Mouse (Mus musculus) heart, embryonic 10.5 days (tissue): ENCODE data around the gene Tspan15. TPM values are rescaled to one million over a fixed set of nuclear protein-coding genes. Genes with fewer than 3 reads are reported as not detected.

Source experiments
- DNase-seq: peaks from one replicate; pipeline ENCODE4 v3.0.0-alpha.2; 2017; ENCODE audit warnings: low spot score
- H3K27ac ChIP-seq: fragments of 300-500 bp; sonication (generic); 2 replicates; pipeline ENCODE4 v1.5.1; 2016; ENCODE audit warnings: mild to moderate bottlenecking
- H3K27me3 ChIP-seq: fragments of 300-500 bp; sonication (generic); 2 replicates; pipeline ENCODE4 v1.6.1; 2016; ENCODE audit warnings: mild to moderate bottlenecking; ENCODE audit not compliant: poor library complexity, insufficient read depth, severe bottlenecking
- H3K36me3 ChIP-seq: fragments of 300-500 bp; sonication (generic); 2 replicates; pipeline ENCODE4 v1.6.1; 2016; ENCODE audit warnings: mild to moderate bottlenecking, moderate library complexity
- H3K4me1 ChIP-seq: fragments of 300-500 bp; sonication (generic); 2 replicates; pipeline ENCODE4 v1.6.1; 2016; ENCODE audit warnings: mild to moderate bottlenecking
- H3K4me3 ChIP-seq: fragments of 300-500 bp; sonication (generic); 2 replicates; pipeline ENCODE4 v1.5.1; 2016; ENCODE audit warnings: mild to moderate bottlenecking, moderate library complexity
- H3K9me3 ChIP-seq: fragments of 300-500 bp; sonication (generic); 2 replicates; pipeline ENCODE4 v1.6.1; 2016; ENCODE audit warnings: mild to moderate bottlenecking, moderate library complexity
- WGBS: fragments of 180-500 bp; shearing (Covaris S2); methylation state at CpG from one replicate; pipeline ENCODE4 v1.1.7; 2016; 5-methylcytosine and 5-hydroxymethylcytosine counted together
- polyA plus RNA-seq: library from polyadenylated mRNA; unstranded; fragments of >200 nt; fragmentation: Nextera tagmentation; extraction: Ambion mirVana; gene quantifications from 2 replicates; pipeline ENCODE4 v1.2.1, GENCODE M21; 2016

The Tspan15 gene
- polyA plus RNA-seq, 1 experiment from 2014 or later = 13.9 TPM

DNA sequence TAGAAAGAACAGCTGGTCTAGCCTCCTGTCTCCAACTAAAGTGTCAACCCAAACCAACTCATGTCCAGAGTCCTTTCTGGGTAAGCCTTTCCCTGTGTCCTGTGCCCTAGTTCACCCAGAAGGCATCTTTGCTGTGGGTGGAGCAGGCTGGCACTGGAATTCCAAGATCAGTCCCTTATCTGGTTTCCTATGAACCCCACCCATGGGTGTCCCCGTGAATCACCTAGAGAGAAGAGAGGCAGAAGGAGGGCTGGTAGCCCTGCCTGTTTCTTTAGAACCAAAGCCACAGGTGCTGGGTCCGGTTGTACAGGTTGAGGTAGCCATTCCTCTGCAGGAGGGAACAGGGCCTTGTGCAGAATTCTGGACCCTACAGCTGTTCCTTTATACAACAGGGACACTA, 9.4 kb downstream of the Tspan15 start:
- no peak overlapping the region for H3K27ac ChIP-seq
- H3K4me3 ChIP-seq = no peak overlapping the region
- DNase-seq = no peak
- peaks cover 21% of the 10 kb centered on the region for H3K4me1 ChIP-seq
- no peaks in the 10 kb centered on the region for H3K36me3 ChIP-seq
- H3K9me3 ChIP-seq = no peaks in the 10 kb centered on the region
- WGBS = 76% methylated on average over 2 of the region's 2 CpGs
- H3K27me3 ChIP-seq = no peaks in the 10 kb centered on the region

DNA sequence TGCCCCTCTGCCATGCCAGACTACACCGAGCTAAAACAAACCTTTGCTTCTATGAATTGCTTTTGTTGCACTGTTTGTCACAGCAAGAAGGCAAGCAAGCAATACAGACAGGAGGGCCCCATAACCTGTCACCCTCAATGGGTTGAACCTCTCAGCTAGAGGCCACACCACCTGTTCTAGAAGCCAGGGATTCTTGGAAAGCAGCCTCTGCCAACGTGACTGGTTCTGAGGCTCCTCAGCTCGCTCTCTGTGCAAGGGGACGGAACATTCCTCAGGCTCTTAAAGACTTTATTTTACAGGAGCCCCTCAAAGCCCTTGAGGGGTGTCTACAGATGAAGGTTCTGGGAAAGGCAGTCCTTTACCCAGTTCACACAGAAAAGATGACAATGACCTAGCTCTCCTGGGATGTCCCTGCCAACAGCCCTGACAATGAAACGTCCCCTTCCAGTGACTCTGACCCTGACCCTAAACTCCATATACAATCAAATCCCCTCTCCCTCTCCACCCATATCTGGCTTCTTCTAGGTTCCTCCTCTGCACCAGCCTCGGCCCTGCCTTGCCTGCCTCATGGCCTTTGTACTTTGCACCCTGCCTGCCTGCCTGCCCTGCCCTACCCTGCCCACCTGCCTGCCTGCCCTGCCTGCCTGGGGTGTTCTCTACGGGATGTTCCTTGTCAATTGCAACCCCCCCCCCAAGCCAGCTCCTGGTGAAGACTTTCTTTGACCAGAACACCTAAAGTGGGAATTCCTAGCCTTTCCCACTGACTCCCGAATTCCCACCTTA, 10.1 kb downstream of the Tspan15 start:
- no peaks in the 10 kb centered on the region for H3K27me3 ChIP-seq
- WGBS = 71% methylated on average over 8 of the region's 8 CpGs
- no peak overlapping the region for H3K4me3 ChIP-seq
- H3K9me3 ChIP-seq = no peaks in the 10 kb centered on the region
- H3K27ac ChIP-seq = no peak overlapping the region
- DNase-seq = no peak
- H3K36me3 ChIP-seq = no peaks in the 10 kb centered on the region
- H3K4me1 ChIP-seq = peaks cover 24% of the 10 kb centered on the region

DNA sequence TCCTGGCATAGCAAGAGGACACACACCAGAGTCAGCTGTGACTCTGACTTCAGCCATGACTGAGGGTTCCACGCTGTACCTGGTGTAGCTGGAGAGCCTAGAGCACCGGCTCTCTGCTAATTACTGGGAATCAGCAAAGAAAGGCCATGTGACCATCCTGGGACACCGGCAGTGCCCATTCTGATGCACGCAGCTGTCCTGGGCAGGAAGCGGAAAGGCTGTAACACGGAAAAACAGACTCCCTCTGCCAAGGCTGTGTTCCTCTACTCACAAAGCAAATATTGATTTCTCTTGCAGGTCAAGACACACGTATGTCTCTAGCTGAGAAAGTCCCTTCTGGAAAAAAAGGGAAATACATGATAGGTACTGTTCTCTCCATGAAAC, 12.3 kb downstream of the Tspan15 start:
- 0 out of 2 replicates have a peak overlapping the region, but pooled peaks have one; percentile 0 for H3K27ac ChIP-seq

DNA sequence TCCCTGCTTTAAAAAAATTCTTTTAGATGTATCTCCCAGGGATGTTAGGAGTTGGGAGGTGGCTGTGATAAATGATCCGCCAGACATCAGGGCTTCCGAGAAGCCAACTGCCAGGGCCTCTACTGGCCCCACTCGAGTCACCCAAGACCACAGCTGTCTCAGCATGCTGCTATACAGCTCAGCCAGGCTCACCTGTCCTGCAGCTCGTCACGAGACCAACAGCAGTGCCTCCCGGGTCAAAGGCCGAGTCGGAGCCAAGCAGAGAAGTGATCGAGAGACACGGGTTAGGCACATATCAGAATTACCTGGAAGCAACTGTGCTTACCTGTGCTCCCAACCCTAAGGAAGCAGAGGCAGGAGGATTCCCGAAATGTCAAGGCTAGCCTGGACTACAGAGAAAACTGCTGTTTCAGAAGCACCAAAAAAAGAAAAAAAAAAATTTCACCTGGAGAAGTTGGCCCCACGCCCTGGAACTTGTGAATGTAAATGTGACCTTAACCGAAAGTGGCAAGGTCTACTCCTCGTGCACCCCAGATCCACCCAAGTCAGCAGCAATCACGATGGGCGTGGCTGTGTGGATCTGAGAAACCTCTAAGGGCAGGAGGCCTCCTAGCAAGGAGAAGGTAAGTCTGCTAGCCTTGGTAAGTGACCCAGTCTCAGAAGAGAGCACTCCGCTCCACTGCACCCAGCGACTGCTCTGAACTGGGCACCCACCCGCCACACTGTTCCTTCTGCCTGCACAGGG, 12.8 kb downstream of the Tspan15 start:
- WGBS = 85% methylated on average over 19 of the region's 19 CpGs
- Histone ChIP-seq H3K27me3 (no peaks in the 10 kb centered on the region), H3K9me3 (no peaks in the 10 kb centered on the region), H3K4me3 (no peak overlapping the region), H3K4me1 (peaks cover 26% of the 10 kb centered on the region), H3K27ac (0 out of 2 replicates have a peak overlapping the region, but pooled peaks have one; percentile 0), H3K36me3 (no peaks in the 10 kb centered on the region)
- DNase-seq = no peak

More for the DNA sequence above, 12.3 kb downstream of the Tspan15 start:
- Histone ChIP-seq H3K4me1 (peaks cover 27% of the 10 kb centered on the region), H3K27me3 (no peaks in the 10 kb centered on the region), H3K9me3 (no peaks in the 10 kb centered on the region), H3K4me3 (no peak overlapping the region), H3K36me3 (no peaks in the 10 kb centered on the region)
- 82% methylated on average over 7 of the region's 7 CpGs for WGBS
- DNase-seq = no peak

DNA sequence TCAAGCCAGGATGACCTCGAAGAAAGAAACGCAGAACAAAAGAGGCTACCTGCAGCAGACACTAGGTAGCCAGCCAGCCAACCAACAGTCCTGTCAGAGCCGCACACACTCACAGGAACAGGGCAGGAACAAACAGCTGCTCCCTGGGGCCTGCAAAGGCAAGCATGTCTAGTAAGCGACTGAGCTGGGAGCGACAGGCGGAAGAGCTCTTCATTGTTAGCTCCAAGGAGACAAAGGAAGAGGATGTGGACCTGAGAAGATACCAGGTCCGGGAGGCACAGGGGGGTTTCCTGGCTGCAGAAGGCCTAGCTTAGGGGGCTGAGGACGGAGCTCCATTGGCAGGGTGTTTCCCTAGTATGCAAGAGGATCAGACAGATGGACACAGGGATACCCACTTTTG, 13.9 kb downstream of the Tspan15 start:
- Histone ChIP-seq H3K9me3 (no peaks in the 10 kb centered on the region), H3K4me1 (peaks cover 26% of the 10 kb centered on the region), H3K27me3 (no peaks in the 10 kb centered on the region), H3K4me3 (no peak overlapping the region), H3K27ac (peak overlapping the region; percentile 70), H3K36me3 (no peaks in the 10 kb centered on the region)
- DNase-seq = no peak
- WGBS = 47% methylated on average over 8 of the region's 8 CpGs

DNA sequence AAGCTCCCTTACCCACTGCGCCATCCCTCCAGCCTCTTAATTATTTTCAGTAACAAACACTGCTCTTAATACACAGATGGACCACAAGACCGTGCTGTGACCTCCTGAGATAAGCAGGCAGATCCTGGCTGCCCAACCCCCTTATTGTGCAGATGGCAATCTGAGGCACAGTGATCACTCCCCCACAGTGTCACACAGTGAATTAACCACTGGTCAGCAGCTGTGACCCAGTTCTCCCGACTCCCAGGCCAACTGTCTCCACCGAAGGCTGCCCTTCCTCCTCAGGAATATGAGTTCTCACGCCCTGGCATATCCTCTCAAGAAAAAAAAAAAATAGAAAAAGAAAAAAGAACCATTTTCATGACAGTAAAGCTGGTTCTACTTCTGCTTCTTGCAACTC, 14.5 kb downstream of the Tspan15 start:
- peaks cover 26% of the 10 kb centered on the region for H3K4me1 ChIP-seq
- H3K36me3 ChIP-seq = no peaks in the 10 kb centered on the region
- no peaks in the 10 kb centered on the region for H3K27me3 ChIP-seq
- no peak for DNase-seq
- peak overlapping the region; percentile 70 for H3K27ac ChIP-seq
- no peaks in the 10 kb centered on the region for H3K9me3 ChIP-seq
- 37% methylated on average over 5 of the region's 5 CpGs for WGBS
- H3K4me3 ChIP-seq = no peak overlapping the region

DNA sequence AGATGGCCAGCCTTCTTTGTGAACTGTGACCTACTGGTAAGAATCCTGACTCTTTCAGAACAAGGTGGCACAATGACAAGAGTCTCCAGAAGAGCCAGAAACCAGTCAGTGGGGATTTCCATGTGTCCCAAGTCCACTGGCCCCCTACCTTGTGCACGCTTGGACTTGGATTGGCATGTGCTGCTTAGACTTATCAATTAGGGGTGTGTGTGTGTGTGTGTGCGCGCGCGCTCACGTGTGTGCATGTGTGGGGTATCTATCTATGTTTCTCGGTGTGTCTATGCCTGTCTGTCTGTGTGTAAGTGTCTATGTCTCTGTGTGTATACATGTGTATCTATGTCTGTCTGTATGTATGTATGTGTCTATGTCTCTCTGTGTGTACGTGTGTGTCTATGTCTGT, 15.4 kb downstream of the Tspan15 start:
- no peak for DNase-seq
- H3K27ac ChIP-seq = peak overlapping the region; percentile 3
- no peaks in the 10 kb centered on the region for H3K9me3 ChIP-seq
- 91% methylated on average over 8 of the region's 8 CpGs for WGBS
- no peaks in the 10 kb centered on the region for H3K36me3 ChIP-seq
- no peak overlapping the region for H3K4me3 ChIP-seq
- peaks cover 26% of the 10 kb centered on the region for H3K4me1 ChIP-seq
- H3K27me3 ChIP-seq = no peaks in the 10 kb centered on the region

DNA sequence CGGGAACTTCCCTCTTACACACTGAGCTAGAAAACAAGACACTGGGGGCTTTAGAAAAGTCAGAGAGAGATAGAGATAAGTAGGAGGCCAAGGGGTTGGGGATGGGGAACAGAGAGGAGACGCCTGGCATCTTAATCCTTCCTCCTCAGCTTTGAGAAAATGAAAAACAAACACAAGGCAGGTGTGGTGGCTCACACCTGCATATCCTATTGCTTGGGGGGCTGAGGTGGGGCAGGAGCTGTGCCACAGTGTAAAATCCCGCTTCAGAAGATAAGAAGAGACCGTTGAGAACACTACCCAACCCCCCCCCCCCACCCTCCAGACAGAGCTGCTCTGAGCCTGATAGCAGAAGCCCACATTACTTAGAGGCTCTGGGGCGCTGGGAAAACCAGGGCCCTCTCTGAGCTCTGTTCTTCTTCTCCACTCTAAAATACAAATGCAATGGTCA, 15.9 kb downstream of the Tspan15 start:
- Histone ChIP-seq H3K4me1 (peaks cover 30% of the 10 kb centered on the region), H3K27ac (peak overlapping the region; percentile 3), H3K9me3 (no peaks in the 10 kb centered on the region), H3K27me3 (no peaks in the 10 kb centered on the region), H3K36me3 (no peaks in the 10 kb centered on the region), H3K4me3 (no peak overlapping the region)
- DNase-seq = no peak
- WGBS = 19% methylated on average over 5 of the region's 5 CpGs

DNA sequence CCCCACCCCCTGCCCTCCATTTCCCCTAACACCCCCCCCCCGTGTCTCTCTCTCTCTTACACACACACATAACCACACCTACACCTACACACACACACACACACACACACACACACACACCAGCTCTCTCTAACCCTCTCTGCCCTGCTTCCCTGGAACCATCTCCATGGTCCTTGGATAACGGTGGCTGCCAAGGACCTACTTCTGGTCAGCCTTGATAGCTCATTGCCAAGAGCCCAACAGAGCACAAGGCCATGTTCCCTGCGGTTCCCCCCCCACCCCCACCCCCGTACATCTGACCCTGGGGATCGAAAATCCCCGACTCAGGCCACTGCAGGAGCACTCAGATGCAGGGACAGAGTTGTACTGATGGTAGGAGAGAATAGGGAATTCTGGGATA, 19.7 kb downstream of the Tspan15 start:
- no peak overlapping the region for H3K4me3 ChIP-seq
- no peaks in the 10 kb centered on the region for H3K9me3 ChIP-seq
- DNase-seq = no peak
- H3K36me3 ChIP-seq = no peaks in the 10 kb centered on the region
- H3K27ac ChIP-seq = no peak overlapping the region
- H3K4me1 ChIP-seq = peaks cover 27% of the 10 kb centered on the region
- no peaks in the 10 kb centered on the region for H3K27me3 ChIP-seq
- 56% methylated on average over 6 of the region's 6 CpGs for WGBS

DNA sequence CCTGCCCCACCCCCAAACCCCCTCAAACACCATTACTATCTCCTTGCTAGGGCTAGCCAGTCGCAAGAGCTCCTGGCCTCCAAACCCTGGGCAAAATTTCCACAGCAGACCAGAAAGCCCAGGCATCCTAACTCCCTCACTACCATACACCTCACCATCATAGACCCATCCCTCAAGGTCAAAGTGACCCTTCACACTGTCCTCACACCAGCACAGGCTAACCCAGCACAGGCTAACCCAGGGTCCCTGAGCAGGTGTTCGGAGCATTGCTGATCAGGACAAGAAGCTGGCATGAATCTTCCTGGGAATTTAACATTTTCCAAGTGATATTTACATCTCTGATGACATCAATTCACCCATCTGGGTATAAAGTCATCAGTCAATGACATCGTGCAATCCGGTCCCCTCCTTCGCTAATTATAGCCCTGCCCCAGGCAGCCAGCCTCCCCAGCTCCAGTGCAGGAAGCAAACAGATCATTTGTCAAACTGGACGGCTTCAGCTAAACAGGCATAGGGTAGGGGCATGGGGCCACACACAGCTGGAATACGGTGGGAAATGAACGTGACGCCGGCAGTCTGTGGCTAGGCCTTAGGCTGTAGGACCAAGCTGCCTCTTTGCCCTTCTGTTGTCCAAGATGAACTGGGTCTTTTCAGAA, 22.7 kb downstream of the Tspan15 start:
- 56% methylated on average over 10 of the region's 10 CpGs for WGBS
- Histone ChIP-seq H3K4me1 (peaks cover 13% of the 10 kb centered on the region), H3K36me3 (no peaks in the 10 kb centered on the region), H3K27me3 (no peaks in the 10 kb centered on the region), H3K9me3 (no peaks in the 10 kb centered on the region), H3K27ac (no peak overlapping the region), H3K4me3 (no peak overlapping the region)
- DNase-seq = no peak

DNA sequence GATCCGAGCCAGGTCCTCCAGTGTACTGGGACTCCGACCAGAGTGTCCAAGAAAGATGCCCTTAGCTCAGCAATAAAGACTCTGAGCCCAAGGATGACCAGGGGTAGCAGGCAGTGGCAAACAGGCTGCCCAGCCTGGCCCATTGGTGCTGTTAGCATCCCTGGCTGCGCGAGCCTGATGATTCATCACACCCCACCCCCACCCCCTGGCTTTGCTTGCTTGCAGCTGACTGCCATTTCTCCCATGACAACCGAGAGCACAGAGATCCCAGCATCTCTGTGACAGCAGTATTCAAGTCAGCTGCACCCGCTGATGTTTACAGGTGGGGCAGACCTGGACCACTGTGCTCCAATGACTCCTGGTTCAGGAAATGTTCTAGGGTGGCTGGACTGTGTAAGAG, 28.5 kb downstream of the Tspan15 start:
- no peak for DNase-seq
- H3K27ac ChIP-seq = no peak overlapping the region
- no peaks in the 10 kb centered on the region for H3K9me3 ChIP-seq
- no peaks in the 10 kb centered on the region for H3K36me3 ChIP-seq
- no peak overlapping the region for H3K4me3 ChIP-seq
- 75% methylated on average over 6 of the region's 6 CpGs for WGBS
- no peaks in the 10 kb centered on the region for H3K4me1 ChIP-seq
- peaks cover 12% of the 10 kb centered on the region; the same call in 1 of the 2 replicates for H3K27me3 ChIP-seq

DNA sequence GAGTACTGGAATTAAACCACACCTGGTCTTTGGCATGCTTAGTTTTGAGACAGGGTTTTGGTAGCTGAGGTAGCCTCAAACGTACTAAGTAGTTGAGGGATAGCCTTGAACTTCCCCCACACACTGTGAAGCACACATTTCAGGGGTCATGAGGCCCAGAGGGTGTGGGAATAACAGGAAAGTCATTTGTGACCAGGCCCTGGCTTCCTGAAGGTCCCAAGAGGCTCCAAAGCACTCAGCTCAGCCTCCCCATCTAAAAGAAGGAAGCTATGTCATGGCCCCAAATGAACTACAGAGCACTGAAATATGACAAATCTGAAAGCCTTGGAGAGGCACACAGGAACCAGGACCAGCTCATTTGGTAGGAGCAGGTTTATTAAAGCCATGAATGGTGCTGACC, 32.2 kb downstream of the Tspan15 start:
- H3K36me3 ChIP-seq = no peaks in the 10 kb centered on the region
- DNase-seq = no peak
- WGBS = 72% methylated on average over 1 of the region's 1 CpGs
- no peaks in the 10 kb centered on the region for H3K9me3 ChIP-seq
- H3K27ac ChIP-seq = no peak overlapping the region
- no peak overlapping the region for H3K4me3 ChIP-seq
- peaks cover 27% of the 10 kb centered on the region for H3K27me3 ChIP-seq
- H3K4me1 ChIP-seq = peaks cover 18% of the 10 kb centered on the region

DNA sequence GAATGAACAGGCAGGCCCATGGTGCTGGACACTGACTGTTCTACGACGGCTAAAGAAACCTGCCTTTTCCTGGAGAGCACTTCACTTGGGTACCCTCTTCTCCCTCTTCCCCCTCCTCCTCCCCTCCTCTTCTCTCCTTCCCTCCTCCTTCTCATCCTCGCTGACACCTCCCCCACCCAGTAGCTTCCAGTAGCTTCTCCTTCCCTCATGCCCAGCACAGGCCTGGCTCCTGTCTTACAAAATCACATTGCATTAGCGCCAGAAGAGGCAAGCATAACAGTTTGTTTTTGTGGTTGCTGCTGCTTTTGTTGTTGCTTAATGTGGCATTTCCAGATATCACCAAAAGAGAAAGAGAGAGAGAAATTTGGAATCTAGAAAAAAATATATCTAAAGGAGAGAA, 33.6 kb downstream of the Tspan15 start:
- Histone ChIP-seq H3K27ac (no peak overlapping the region), H3K4me3 (no peak overlapping the region), H3K27me3 (peaks cover 25% of the 10 kb centered on the region), H3K4me1 (peaks cover 18% of the 10 kb centered on the region), H3K36me3 (no peaks in the 10 kb centered on the region), H3K9me3 (no peaks in the 10 kb centered on the region)
- no peak for DNase-seq
- 72% methylated on average over 4 of the region's 4 CpGs for WGBS
